Mouse (Mus musculus) liver, adult 2 months (tissue): ENCODE data around the gene Rufy4. TPM values are rescaled to one million over a fixed set of nuclear protein-coding genes. Genes with fewer than 3 reads are reported as not detected.

Experiments used
- DNase-seq: peaks from one replicate; pipeline ENCODE4 v3.0.0-alpha.2; 2011; ENCODE audit warnings: low read depth, low spot score; ENCODE audit errors: extremely low read depth
- H3K27ac ChIP-seq: fragments of 200-500 bp; replicated peaks from 2 replicates; pipeline ENCODE4 v1.5.1; 2012; ENCODE audit warnings: low read depth, mild to moderate bottlenecking, control low read depth, inconsistent platforms, low read length; ENCODE audit not compliant: insufficient read depth
- H3K27me3 ChIP-seq: fragments of 200-500 bp; 2 replicates; pipeline ENCODE4 v1.6.1; 2012; ENCODE audit warnings: mild to moderate bottlenecking, moderate library complexity, low read length, inconsistent platforms; ENCODE audit not compliant: control insufficient read depth, insufficient read depth
- H3K36me3 ChIP-seq: fragments of 200-500 bp; 2 replicates; pipeline ENCODE4 v1.6.1; 2012; ENCODE audit warnings: low read length, inconsistent platforms; ENCODE audit not compliant: control insufficient read depth, insufficient read depth
- H3K4me1 ChIP-seq: fragments of 200-500 bp; 2 replicates; pipeline ENCODE4 v1.6.1; 2011; ENCODE audit warnings: low read length; ENCODE audit not compliant: control insufficient read depth, insufficient read depth
- H3K4me3 ChIP-seq: fragments of 200-500 bp; 2 replicates; pipeline ENCODE4 v1.5.1; 2011; ENCODE audit warnings: low read depth, mild to moderate bottlenecking, control low read depth, low read length, moderate library complexity; ENCODE audit not compliant: insufficient read depth
- H3K79me2 ChIP-seq: fragments of 200-500 bp; 2 replicates; pipeline ENCODE4 v1.6.1; 2012; ENCODE audit warnings: inconsistent platforms, mild to moderate bottlenecking, low read length, moderate library complexity; ENCODE audit not compliant: control insufficient read depth, insufficient read depth
- H3K9ac ChIP-seq: fragments of 200-500 bp; 2 replicates; pipeline ENCODE4 v1.6.1; 2012; ENCODE audit warnings: low read depth, mild to moderate bottlenecking, control low read depth, inconsistent platforms, low read length
- CTCF ChIP-seq: fragments of 200-500 bp; IDR thresholded peaks from 2 replicates; pipeline ENCODE4 v1.5.1; 2011; ENCODE audit warnings: low read depth, low read length, control low read depth
- POLR2A ChIP-seq: fragments of 200-500 bp; IDR thresholded peaks from 2 replicates; pipeline ENCODE4 v1.6.1; 2011; ENCODE audit warnings: low read length, control low read depth; ENCODE audit not compliant: insufficient read depth; ENCODE audit errors: extremely low read depth
- WGBS: fragments of 180-500 bp; shearing (Covaris S2); methylation state at CpG from one replicate; pipeline ENCODE4 v1.1.7; 2018; 5-methylcytosine and 5-hydroxymethylcytosine counted together
- polyA plus RNA-seq: library from polyadenylated mRNA; depleted of rRNA; stranded (reverse); fragments of >200 nt; gene quantifications from 2 replicates; pipeline ENCODE4 v1.2.3, GENCODE M21; 2012
- total RNA-seq: library from RNA; depleted of rRNA; stranded (reverse); fragments of >200 nt; gene quantifications from 2 replicates; pipeline ENCODE4 v1.2.3, GENCODE M21; 2014

The Rufy4 gene
- total and polyA plus RNA-seq, 2 experiments = 0.32 to 0.37 TPM

- Histone ChIP-seq H3K4me3 (no peak overlapping the region), H3K4me1 (no peaks in the 10 kb centered on the region), H3K27ac (no peak overlapping the region), H3K9ac (no peak overlapping the region), H3K36me3 (no peaks in the 10 kb centered on the region), H3K79me2 (no peaks in the 10 kb centered on the region), H3K27me3 (no peaks in the 10 kb centered on the region)
- no peak for TF ChIP-seq CTCF
- no peak for TF ChIP-seq POLR2A
- no peak for DNase-seq
- 74% methylated on average over 4 of the region's 4 CpGs for WGBS
These were observed 50.4 kb downstream of the Rufy4 start for GRCm38 (mm10) chr1:74175731-74176130.

- TF ChIP-seq CTCF (no peak), POLR2A (no peak)
- no peaks in the 10 kb centered on the region for H3K79me2 ChIP-seq
- no peaks in the 10 kb centered on the region for H3K36me3 ChIP-seq
- DNase-seq = no peak
- H3K9ac ChIP-seq = no peak overlapping the region
- H3K4me1 ChIP-seq = no peaks in the 10 kb centered on the region
- WGBS = 81% methylated on average over 3 of the region's 3 CpGs
- no peak overlapping the region for H3K4me3 ChIP-seq
- no peak overlapping the region for H3K27ac ChIP-seq
- no peaks in the 10 kb centered on the region for H3K27me3 ChIP-seq
These were observed 53.3 kb downstream of the Rufy4 start for GRCm38 (mm10) chr1:74178618-74179017.

- no peak for DNase-seq
- Histone ChIP-seq H3K36me3 (no peaks in the 10 kb centered on the region), H3K9ac (no peak overlapping the region), H3K4me1 (no peaks in the 10 kb centered on the region), H3K79me2 (no peaks in the 10 kb centered on the region), H3K27ac (no peak overlapping the region), H3K4me3 (no peak overlapping the region), H3K27me3 (no peaks in the 10 kb centered on the region)
- TF ChIP-seq POLR2A = no peak
- no peak for TF ChIP-seq CTCF
- 72% methylated on average over 9 of the region's 9 CpGs for WGBS
These were observed 54.5 kb downstream of the Rufy4 start for GRCm38 (mm10) chr1:74179624-74180408.

- Histone ChIP-seq H3K27me3 (no peaks in the 10 kb centered on the region), H3K27ac (no peak overlapping the region), H3K4me3 (no peak overlapping the region), H3K36me3 (no peaks in the 10 kb centered on the region), H3K79me2 (no peaks in the 10 kb centered on the region), H3K4me1 (no peaks in the 10 kb centered on the region), H3K9ac (no peak overlapping the region)
- WGBS = 67% methylated on average over 2 of the region's 2 CpGs
- TF ChIP-seq POLR2A = no peak
- no peak for DNase-seq
These were observed 56.1 kb downstream of the Rufy4 start for GRCm38 (mm10) chr1:74181462-74181861.

- Histone ChIP-seq H3K27me3 (no peaks in the 10 kb centered on the region), H3K4me1 (no peaks in the 10 kb centered on the region), H3K27ac (no peak overlapping the region), H3K9ac (no peak overlapping the region), H3K79me2 (no peaks in the 10 kb centered on the region), H3K36me3 (no peaks in the 10 kb centered on the region), H3K4me3 (no peak overlapping the region)
- WGBS = 53% methylated on average over 2 of the region's 2 CpGs
- peak; percentile 41 for DNase-seq
- TF ChIP-seq CTCF (peak; percentile 41), POLR2A (no peak)
These were observed 57.7 kb downstream of the Rufy4 start for GRCm38 (mm10) chr1:74183006-74183405.

- H3K27me3 ChIP-seq = no peaks in the 10 kb centered on the region
- no peak for TF ChIP-seq POLR2A
- no peak for TF ChIP-seq CTCF
- H3K4me3 ChIP-seq = no peak overlapping the region
- H3K4me1 ChIP-seq = peaks cover 18% of the 10 kb centered on the region
- H3K36me3 ChIP-seq = no peaks in the 10 kb centered on the region
- H3K79me2 ChIP-seq = no peaks in the 10 kb centered on the region
- DNase-seq = peak; percentile 95
- H3K9ac ChIP-seq = no peak overlapping the region
- H3K27ac ChIP-seq = peak overlapping the region; percentile 63
- WGBS = 30% methylated on average over 7 of the region's 7 CpGs
These were observed 65.1 kb downstream of the Rufy4 start for GRCm38 (mm10) chr1:74190471-74190870.
